In the genomic region with DNA sequence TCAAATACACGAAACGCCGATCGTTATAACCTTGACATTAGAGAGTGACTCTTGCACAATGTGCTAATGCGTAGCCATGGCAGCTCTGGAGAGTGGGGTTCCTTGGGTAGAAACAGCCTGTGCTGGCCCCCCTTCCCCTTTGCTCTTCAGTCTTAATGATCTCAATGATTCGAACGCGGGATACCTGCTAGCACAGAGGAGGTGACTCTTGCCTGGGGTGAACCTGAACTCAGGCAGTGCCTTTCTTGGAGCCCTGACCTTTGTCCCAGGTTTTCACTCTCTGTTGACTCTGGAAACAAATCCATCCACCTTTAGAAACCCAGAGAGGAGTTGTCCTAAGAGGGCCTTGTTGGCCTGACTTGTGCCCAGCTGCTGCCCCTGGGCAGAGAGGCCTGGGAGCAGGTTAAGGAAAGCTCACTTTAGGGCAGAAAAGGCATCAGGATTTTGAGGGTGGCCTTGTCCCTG, we compare ENCODE assay signal across 10 mouse cellular contexts.
"Had no signal": no experiment of that assay in that cellular context is flagged by ENCODE, and none has a peak within 500 bp of the region (broad histone marks: within the 10 kb centered on the region; RNA-seq: fewer than 3 reads in every experiment).

No protein-coding gene starts in this region.

- H3K4me2 ChIP-seq: limb, embryonic 12.5 days; neural tube, embryonic 12.5 days had no signal

- H3K27me3 ChIP-seq: limb, embryonic 12.5 days; neural tube, embryonic 12.5 days had no signal

- H3K9me3 ChIP-seq: limb, embryonic 12.5 days; neural tube, embryonic 12.5 days had no signal

- H3K27ac ChIP-seq: kidney, postnatal 0 days; limb, embryonic 12.5 days; neural tube, embryonic 12.5 days; stomach, postnatal 0 days had no signal

- H3K4me1 ChIP-seq: neural tube, embryonic 12.5 days had no signal

- H3K9ac ChIP-seq: limb, embryonic 12.5 days; neural tube, embryonic 12.5 days had no signal

- DNase-seq: kidney, adult 11 months; layer of hippocampus, adult 9-11 months; layer of hippocampus, postnatal 36 days; lung, adult 18-20 months; midbrain, embryonic 14.5 days; thymus, postnatal 4 days had no signal

- H3K4me3 ChIP-seq: limb, embryonic 12.5 days; neural tube, embryonic 12.5 days had no signal
